Mouse (Mus musculus): ENCODE data around the gene Mphosph8.

DNA sequence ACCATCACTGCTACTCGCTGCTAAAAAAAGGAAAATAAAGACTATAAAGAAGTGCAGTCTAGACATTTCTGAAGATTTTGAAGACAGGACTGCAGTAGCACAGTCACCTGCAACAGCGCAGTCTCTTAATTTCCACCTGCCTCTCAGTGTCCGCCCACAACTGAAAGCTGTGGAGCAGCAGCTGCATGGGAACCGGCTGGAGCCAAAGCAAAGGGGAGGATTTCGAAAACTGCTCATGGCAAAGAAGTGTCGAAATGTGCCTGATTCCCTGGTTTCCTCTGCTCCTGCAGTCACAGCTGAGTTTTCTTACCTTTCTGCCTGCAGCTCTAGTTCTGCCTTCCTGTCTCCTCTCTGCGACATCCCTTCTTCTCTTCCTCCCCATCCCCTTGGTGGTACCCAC, 20.8 kb upstream of the Mphosph8 start:
- no peak for TF ChIP-seq CTCF (IDR thresholded peaks at IDR 0.05; ENCODE audit: low read depth, low read length)
- TF ChIP-seq GATA1 (IDR thresholded peaks at IDR 0.05; ENCODE audit: borderline replicate concordance, low read length) = no peak
